Mouse (Mus musculus) thymus, adult 2 months (tissue): ENCODE results near the gene Mxi1.

Experiments used
- CTCF ChIP-seq: fragments of 200-500 bp; IDR thresholded peaks from 2 replicates; pipeline ENCODE4 v1.5.1; 2012; ENCODE audit warnings: mild to moderate bottlenecking, control low read depth, low read length, moderate library complexity, borderline replicate concordance; ENCODE audit not compliant: control insufficient read depth, poor library complexity, insufficient read depth; ENCODE audit errors: extremely low read depth
- POLR2A ChIP-seq: fragments of 200-500 bp; IDR thresholded peaks from 2 replicates; pipeline ENCODE4 v1.6.1; 2012; ENCODE audit warnings: mild to moderate bottlenecking, low read length, control low read depth, moderate library complexity; ENCODE audit not compliant: control insufficient read depth, poor library complexity, insufficient read depth; ENCODE audit errors: extremely low read depth

GRCm38 (mm10) chr19:53400332-53401110, 90.2 kb downstream of the Mxi1 start:
- no peak for TF ChIP-seq CTCF
- TF ChIP-seq POLR2A: no peak
